Mouse (Mus musculus) ES-E14 (cell line): ENCODE measurements at regions not wholly inside any gene's neighbourhood (a gene's known extent, or its start where the extent isn't known, plus 50 kb on each side); places are given as distances from the start of the nearest gene placed in this dataset.
A peak's percentile ranks its signal among the peaks of the same experiment; 100 is the strongest.

Experiments
- DNase-seq: peaks from one replicate; pipeline ENCODE4 v3.0.0-alpha.2; 2013; ENCODE audit warnings: low read depth, low spot score
- H3K27ac ChIP-seq: 2 replicates; pipeline ENCODE4 v1.5.1; 2012; ENCODE audit warnings: low read depth, mild to moderate bottlenecking, low read length, moderate library complexity, mixed read lengths; ENCODE audit not compliant: poor library complexity, insufficient read depth, severe bottlenecking
- H3K36me3 ChIP-seq: 2 replicates; pipeline ENCODE4 v1.6.1; 2012; ENCODE audit warnings: mild to moderate bottlenecking, low read length, moderate library complexity, mixed read lengths; ENCODE audit not compliant: control insufficient read depth, poor library complexity, insufficient read depth, severe bottlenecking
- H3K4me1 ChIP-seq, 2 experiments: fragments of 150-350 bp in 1 of 2; sonication (generic) in 1 of 2; 2 replicates each; pipeline ENCODE4 v1.6.1; 2012; ENCODE audit warnings: low read length in 2 of 2, mild to moderate bottlenecking in 1 of 2, mixed read lengths in 1 of 2; ENCODE audit not compliant: control insufficient read depth in 2 of 2, insufficient read depth in 2 of 2, poor library complexity in 1 of 2
- H3K4me3 ChIP-seq, 2 experiments: fragments of 150-350 bp in 1 of 2; sonication (generic) in 1 of 2; 2 replicates each; pipeline ENCODE4 v1.5.1; 2012; ENCODE audit warnings: low read length in 2 of 2, low read depth in 1 of 2, mild to moderate bottlenecking in 1 of 2, mixed read lengths in 1 of 2; ENCODE audit not compliant: insufficient read depth in 1 of 2, poor library complexity in 1 of 2, severe bottlenecking in 1 of 2
- H3K9ac ChIP-seq: 2 replicates; pipeline ENCODE4 v1.6.1; 2012; ENCODE audit warnings: low read depth, mild to moderate bottlenecking, low read length, mixed read lengths; ENCODE audit not compliant: poor library complexity, insufficient read depth, severe bottlenecking
- H3K9me3 ChIP-seq: fragments of 150-350 bp; sonication (generic); 2 replicates; pipeline ENCODE4 v1.6.1; 2012; ENCODE audit warnings: low read depth, mild to moderate bottlenecking, low read length; ENCODE audit not compliant: control insufficient read depth, insufficient read depth
- CHD2 ChIP-seq: IDR thresholded peaks from 2 replicates; pipeline ENCODE4 v1.6.1; 2014; ENCODE audit warnings: mild to moderate bottlenecking, low read depth, low read length, inconsistent platforms
- HCFC1 ChIP-seq: IDR thresholded peaks from 2 replicates; pipeline ENCODE4 v1.6.1; 2012; ENCODE audit warnings: low read length, inconsistent platforms, borderline replicate concordance; ENCODE audit not compliant: insufficient read depth
- MAFK ChIP-seq: IDR thresholded peaks from 2 replicates; pipeline ENCODE4 v1.6.1; 2014; ENCODE audit warnings: mild to moderate bottlenecking, low read depth, low read length, inconsistent platforms; ENCODE audit not compliant: insufficient read depth
- ZC3H11A ChIP-seq: IDR thresholded peaks from 2 replicates; pipeline ENCODE4 v1.6.1; 2012; ENCODE audit warnings: low read depth, mild to moderate bottlenecking, inconsistent platforms, low read length, borderline replicate concordance
- ZNF384 ChIP-seq: IDR thresholded peaks from 2 replicates; pipeline ENCODE4 v1.6.1; 2012; ENCODE audit warnings: low read depth, low read length, inconsistent platforms
- in situ Hi-C, 2 experiments: fragments of 600-800 bp; cut with MboI; formaldehyde crosslinking; loops; one replicate each; pipeline ENCODE4 v1.15.1; 2025; ENCODE audit warnings: low sequenced_read_pairs in 2 of 2, inconsistent platforms in 1 of 2; ENCODE audit not compliant: unreplicated experiment in 2 of 2

GRCm38 (mm10) chr5:10648075-10648474, 299.5 kb upstream of the Gm8871 start:
- DNase-seq: no peak
- Histone ChIP-seq H3K9ac (no peak overlapping the region), H3K9me3 (no peaks in the 10 kb centered on the region), H3K4me3 (no peak overlapping the region), H3K4me1 (no peaks in the 10 kb centered on the region), H3K36me3 (no peaks in the 10 kb centered on the region), H3K27ac (no peak overlapping the region)
- TF ChIP-seq ZC3H11A (peak; percentile 53; the same call in 1 of the 2 replicates), ZNF384 (no peak), CHD2 (no peak)
- in situ Hi-C loops: loop anchor here in 1 of 2 experiments (25.0 kb wide), 1 partner anchor 686 kb away; no protein-coding TSS in a partner anchor

DNA sequence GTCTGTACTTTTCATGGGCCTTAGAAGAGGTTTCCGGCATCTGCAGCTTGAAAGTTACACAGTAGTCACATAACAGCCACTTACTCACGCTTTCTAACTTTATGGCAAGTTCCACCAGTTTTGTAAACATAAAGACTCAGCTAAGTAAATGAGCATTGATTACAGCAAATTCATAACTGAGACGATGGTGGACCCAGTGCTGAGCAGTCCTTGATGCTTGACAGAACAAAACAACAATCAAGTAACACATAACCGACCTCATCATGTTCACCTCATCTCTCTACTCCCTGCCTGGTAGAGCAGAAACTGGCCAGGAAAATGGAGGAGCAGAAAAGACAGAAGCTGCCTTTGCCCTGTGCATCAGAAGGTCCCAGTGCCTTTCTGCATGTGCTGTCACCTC, 284.3 kb upstream of the Gm8871 start:
- DNase-seq: no peak
- no peak overlapping the region for H3K4me3 ChIP-seq
- H3K9ac ChIP-seq: no peak overlapping the region
- no peaks in the 10 kb centered on the region for H3K9me3 ChIP-seq
- no peaks in the 10 kb centered on the region for H3K4me1 ChIP-seq
- in situ Hi-C loops: no loop called here
- no peak for TF ChIP-seq ZNF384
- TF ChIP-seq ZC3H11A: no peak
- TF ChIP-seq CHD2: no peak
- no peak for TF ChIP-seq MAFK
- no peak for TF ChIP-seq HCFC1
- H3K36me3 ChIP-seq: no peaks in the 10 kb centered on the region
- H3K27ac ChIP-seq: no peak overlapping the region

DNA sequence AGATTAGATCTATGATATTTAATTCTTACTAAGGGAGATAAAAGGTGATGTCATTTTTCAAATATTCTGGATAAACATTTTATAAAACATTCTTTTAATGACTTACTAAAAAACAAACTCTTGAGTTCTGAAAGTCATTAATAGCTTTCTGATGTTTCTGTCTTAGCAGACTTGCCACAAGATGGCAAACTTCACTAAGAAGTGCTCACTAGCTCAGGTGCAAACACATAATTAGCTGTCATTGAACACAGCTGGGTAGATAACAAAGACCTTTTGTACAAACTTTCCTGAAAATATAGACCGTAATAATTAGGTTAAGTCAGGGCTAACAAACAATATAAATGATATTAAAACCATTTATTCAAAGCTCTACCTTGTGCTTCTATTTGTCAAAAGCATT, 273.4 kb upstream of the Gm8871 start:
- no peaks in the 10 kb centered on the region for H3K4me1 ChIP-seq
- H3K36me3 ChIP-seq: no peaks in the 10 kb centered on the region
- H3K4me3 ChIP-seq: no peak overlapping the region
- in situ Hi-C loops: no loop called here
- no peaks in the 10 kb centered on the region for H3K9me3 ChIP-seq
- no peak for DNase-seq
- TF ChIP-seq HCFC1: no peak
- TF ChIP-seq ZC3H11A: no peak
- no peak for TF ChIP-seq ZNF384
- no peak for TF ChIP-seq CHD2
- TF ChIP-seq MAFK: no peak
- no peak overlapping the region for H3K27ac ChIP-seq
- no peak overlapping the region for H3K9ac ChIP-seq

GRCm38 (mm10) chr5:10685519-10685918, 262.1 kb upstream of the Gm8871 start:
- in situ Hi-C loops: no loop called here
- Histone ChIP-seq H3K36me3 (no peaks in the 10 kb centered on the region), H3K4me3 (no peak overlapping the region), H3K27ac (no peak overlapping the region), H3K4me1 (no peaks in the 10 kb centered on the region), H3K9ac (no peak overlapping the region), H3K9me3 (no peaks in the 10 kb centered on the region)
- DNase-seq: no peak
- no peak for TF ChIP-seq MAFK

- in situ Hi-C loops: no loop called here
- no peaks in the 10 kb centered on the region for H3K9me3 ChIP-seq
- H3K9ac ChIP-seq: no peak overlapping the region
- no peak for TF ChIP-seq CHD2
- no peak for TF ChIP-seq ZNF384
- no peak for TF ChIP-seq MAFK
- no peak for TF ChIP-seq ZC3H11A
- no peak for TF ChIP-seq HCFC1
- no peak overlapping the region for H3K27ac ChIP-seq
- no peak overlapping the region for H3K4me3 ChIP-seq
- H3K4me1 ChIP-seq: no peaks in the 10 kb centered on the region
- no peaks in the 10 kb centered on the region for H3K36me3 ChIP-seq
- no peak for DNase-seq
Measured at GRCm38 (mm10) chr5:10727056-10727455, 220.5 kb upstream of the Gm8871 start.
